Mouse (Mus musculus) kidney, embryonic 15.5 days (tissue): ENCODE measurements around the gene Immt. TPM values are rescaled to one million over a fixed set of nuclear protein-coding genes. Genes with fewer than 3 reads are reported as not detected.
A peak's percentile ranks its signal among the peaks of the same experiment; 100 is the strongest.
"Not testable (repeated sequence)": the region's sequence is repeated elsewhere in the genome, so short reads cannot be mapped to it uniquely, and the experiment has no call there.

Source experiments
- ATAC-seq: fragments of 200-750 bp; cut with Nextera tagmentation; replicated peaks from 2 replicates; pipeline ENCODE4 v1.8.0; 2017; ENCODE audit warnings: moderate TSS enrichment; ENCODE audit not compliant: low FRiP score
- H3K27ac ChIP-seq: fragments of 300-500 bp; sonication (generic); 2 replicates; pipeline ENCODE4 v1.5.1; 2015; ENCODE audit warnings: mild to moderate bottlenecking, inconsistent platforms
- H3K27me3 ChIP-seq: fragments of 300-500 bp; sonication (generic); 2 replicates; pipeline ENCODE4 v1.6.1; 2015; ENCODE audit warnings: inconsistent platforms
- H3K36me3 ChIP-seq: fragments of 300-500 bp; sonication (generic); 2 replicates; pipeline ENCODE4 v1.6.1; 2015; ENCODE audit warnings: inconsistent platforms
- H3K4me1 ChIP-seq: fragments of 300-500 bp; sonication (generic); 2 replicates; pipeline ENCODE4 v1.6.1; 2015; ENCODE audit warnings: inconsistent platforms
- H3K4me2 ChIP-seq: fragments of 300-500 bp; sonication (generic); 2 replicates; pipeline ENCODE4 v1.6.1; 2015; ENCODE audit warnings: moderate library complexity, mild to moderate bottlenecking, inconsistent platforms
- H3K4me3 ChIP-seq: fragments of 300-500 bp; sonication (generic); replicated peaks from 2 replicates; pipeline ENCODE4 v1.5.1; 2015; ENCODE audit warnings: mild to moderate bottlenecking, inconsistent platforms
- H3K9ac ChIP-seq: fragments of 300-500 bp; sonication (generic); 2 replicates; pipeline ENCODE4 v1.6.1; 2015; ENCODE audit warnings: mild to moderate bottlenecking, inconsistent platforms
- H3K9me3 ChIP-seq: fragments of 300-500 bp; sonication (generic); replicated peaks from 2 replicates; pipeline ENCODE4 v1.6.1; 2016; ENCODE audit warnings: inconsistent platforms
- WGBS: fragments of 180-500 bp; shearing (Covaris S2); methylation state at CpG from one replicate; pipeline ENCODE4 v1.1.7; 2015; ENCODE audit warnings: mixed read lengths; 5-methylcytosine and 5-hydroxymethylcytosine counted together
- polyA plus RNA-seq: library from polyadenylated mRNA; unstranded; fragments of >200 nt; fragmentation: Nextera tagmentation; extraction: Ambion mirVana; gene quantifications from 2 replicates; pipeline ENCODE4 v1.2.1, GENCODE M21; 2015

The Immt gene
- polyA plus RNA-seq, 1 experiment from 2014 or later: 217 TPM

DNA sequence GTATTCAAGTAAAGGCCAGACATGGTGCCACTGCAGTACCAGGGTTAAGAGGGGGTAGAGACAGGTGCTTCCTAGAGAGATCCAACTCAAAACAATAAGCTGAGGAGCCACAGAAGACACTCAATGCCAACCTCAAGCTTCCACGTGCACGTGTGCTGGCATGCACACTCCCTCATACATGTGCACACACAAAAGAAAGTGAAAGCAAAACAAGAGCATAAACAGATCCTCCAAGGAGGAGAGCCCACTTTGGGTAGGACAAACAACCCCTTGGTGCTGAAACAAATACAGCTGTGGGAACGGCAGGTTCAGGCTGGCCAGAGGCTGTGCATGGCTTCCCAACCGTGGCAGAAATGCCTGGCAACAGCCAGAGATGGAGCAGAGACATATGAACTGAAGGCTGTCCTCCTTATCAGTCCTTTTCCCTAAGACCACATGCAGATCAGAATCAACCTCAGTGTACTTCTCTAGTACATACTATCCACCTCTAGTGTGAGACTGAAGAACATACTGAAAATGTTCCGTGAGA lies 11.3 kb upstream of the Immt start:
- peak; percentile 60; the same call in 1 of the 2 replicates for ATAC-seq
- Histone ChIP-seq H3K9ac (0 out of 2 replicates have a peak overlapping the region, but pooled peaks have one; percentile 21), H3K9me3 (no peaks in the 10 kb centered on the region), H3K27me3 (no peaks in the 10 kb centered on the region), H3K36me3 (peaks cover 42% of the 10 kb centered on the region), H3K27ac (0 out of 2 replicates have a peak overlapping the region, but pooled peaks have one; percentile 28), H3K4me2 (no peak overlapping the region), H3K4me3 (no peak overlapping the region), H3K4me1 (peaks cover 22% of the 10 kb centered on the region)
- WGBS: 64% methylated on average over 5 of the region's 5 CpGs

DNA sequence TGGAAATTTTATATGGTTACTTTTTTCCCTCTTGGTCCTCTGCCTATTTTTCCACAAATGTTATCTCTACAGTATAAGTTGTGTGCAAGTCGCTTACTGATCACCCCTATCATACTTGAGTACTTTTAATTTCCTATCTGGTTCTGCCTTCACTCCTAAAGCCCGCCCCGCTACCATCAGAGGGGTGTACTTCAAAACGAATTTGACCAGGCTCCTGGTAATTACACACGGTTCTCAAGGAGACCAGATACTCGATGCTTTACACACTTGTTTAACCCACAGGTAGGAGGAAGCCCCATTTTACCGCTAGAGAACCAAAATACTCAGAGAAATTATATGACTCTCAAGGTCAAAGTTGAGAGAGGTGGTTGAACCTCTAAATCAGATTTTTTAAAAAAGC lies 8.0 kb upstream of the Immt start:
- WGBS: 2% methylated on average over 7 of the region's 7 CpGs
- Histone ChIP-seq H3K36me3 (peaks cover 10% of the 10 kb centered on the region), H3K27me3 (0 out of 2 replicates have a peak, but pooled peaks cover 3% of the 10 kb centered on the region), H3K27ac (peak overlapping the region; percentile 74; the same call in 1 of the 2 replicates), H3K4me1 (peaks cover 22% of the 10 kb centered on the region), H3K4me3 (peak overlapping the region; percentile 85), H3K9ac (peak overlapping the region; percentile 70), H3K9me3 (no peaks in the 10 kb centered on the region), H3K4me2 (peak overlapping the region; percentile 67)
- peak; percentile 13; the same call in 1 of the 2 replicates for ATAC-seq

GRCm38 (mm10) chr6:71823488-71823887 lies 7.6 kb upstream of the Immt start:
- H3K9ac ChIP-seq: peak overlapping the region; percentile 70
- H3K9me3 ChIP-seq: no peaks in the 10 kb centered on the region
- WGBS: under 1% methylated on average over 19 of the region's 19 CpGs
- peak; percentile 92 for ATAC-seq
- H3K4me2 ChIP-seq: peak overlapping the region; percentile 67
- peaks cover 22% of the 10 kb centered on the region for H3K4me1 ChIP-seq
- 0 out of 2 replicates have a peak, but pooled peaks cover 3% of the 10 kb centered on the region for H3K27me3 ChIP-seq
- peak overlapping the region; percentile 74 for H3K27ac ChIP-seq
- peaks cover 6% of the 10 kb centered on the region for H3K36me3 ChIP-seq
- peak overlapping the region; percentile 85 for H3K4me3 ChIP-seq

- Histone ChIP-seq H3K9ac (no peak overlapping the region), H3K27ac (0 out of 2 replicates have a peak overlapping the region, but pooled peaks have one; percentile 74)
Observed at GRCm38 (mm10) chr6:71823961-71824360, 7.2 kb upstream of the Immt start.

DNA sequence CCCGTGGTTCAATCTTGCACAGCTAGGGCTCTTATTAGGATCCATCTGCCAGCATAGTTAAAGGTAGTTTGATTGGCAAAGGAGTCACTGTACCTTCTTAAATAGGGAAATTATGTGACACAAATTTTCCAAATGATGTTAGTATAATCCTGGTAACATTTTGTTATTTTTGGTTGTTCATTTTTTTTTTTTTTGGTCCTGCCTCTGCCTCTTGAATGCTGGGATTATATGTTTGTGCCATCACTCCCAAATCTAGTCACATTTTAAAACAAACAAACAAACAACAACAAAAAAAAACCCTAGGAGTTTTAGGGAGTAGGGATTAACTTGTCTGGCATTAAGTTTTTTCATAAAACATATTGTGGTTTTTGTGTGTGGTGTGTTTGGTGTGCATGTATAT lies 4.3 kb upstream of the Immt start, which contains the start of gene Mrpl35:
Gene Mrpl35, minus strand, starts transcription at position 101 of the 400 bp plus-strand sequence.
- H3K36me3 ChIP-seq: no peaks in the 10 kb centered on the region
- H3K27me3 ChIP-seq: 0 out of 2 replicates have a peak, but pooled peaks cover 3% of the 10 kb centered on the region
- no peak within 1 kb of the TSS for H3K4me3 ChIP-seq
- no peak for ATAC-seq
- peaks cover 18% of the 10 kb centered on the region for H3K4me1 ChIP-seq
- H3K4me2 ChIP-seq: no peak within 1 kb of the TSS
- no peak within 1 kb of the TSS for H3K9ac ChIP-seq
- H3K9me3 ChIP-seq: no peaks in the 10 kb centered on the region
- WGBS: 44% methylated on average over 1 of the region's 1 CpGs
- no peak within 1 kb of the TSS for H3K27ac ChIP-seq

More at GRCm38 (mm10) chr6:71823961-71824360, 7.2 kb upstream of the Immt start:
- 0 out of 2 replicates have a peak, but pooled peaks cover 3% of the 10 kb centered on the region for H3K27me3 ChIP-seq
- ATAC-seq: peak; percentile 12; the same call in 1 of the 2 replicates
- 0 out of 2 replicates have a peak, but pooled peaks cover under 1% of the 10 kb centered on the region for H3K36me3 ChIP-seq
- peak overlapping the region; percentile 85 for H3K4me3 ChIP-seq
- H3K4me2 ChIP-seq: peak overlapping the region; percentile 67
- H3K4me1 ChIP-seq: peaks cover 22% of the 10 kb centered on the region
- WGBS: 34% methylated on average over 3 of the region's 3 CpGs
- no peaks in the 10 kb centered on the region for H3K9me3 ChIP-seq

GRCm38 (mm10) chr6:71829768-71830167 lies 1.4 kb upstream of the Immt start:
- H3K27me3 ChIP-seq: 0 out of 2 replicates have a peak, but pooled peaks cover 3% of the 10 kb centered on the region
- H3K36me3 ChIP-seq: peaks cover 11% of the 10 kb centered on the region
- H3K27ac ChIP-seq: no peak overlapping the region
- WGBS: 85% methylated on average over 9 of the region's 9 CpGs
- H3K4me3 ChIP-seq: peak overlapping the region; percentile 92; the same call in 1 of the 2 replicates
- ATAC-seq: no peak
- no peaks in the 10 kb centered on the region for H3K9me3 ChIP-seq
- H3K4me2 ChIP-seq: no peak overlapping the region
- no peak overlapping the region for H3K9ac ChIP-seq
- H3K4me1 ChIP-seq: peaks cover 18% of the 10 kb centered on the region

GRCm38 (mm10) chr6:71831581-71831960 lies 440 bp downstream of the Immt start:
- Histone ChIP-seq H3K4me2 (peak overlapping the region; percentile 72), H3K4me3 (peak overlapping the region; percentile 92), H3K27me3 (0 out of 2 replicates have a peak, but pooled peaks cover 1% of the 10 kb centered on the region), H3K9me3 (no peaks in the 10 kb centered on the region), H3K36me3 (peaks cover 25% of the 10 kb centered on the region), H3K4me1 (peaks cover 18% of the 10 kb centered on the region), H3K9ac (peak overlapping the region; percentile 87), H3K27ac (peak overlapping the region; percentile 94)
- WGBS: under 1% methylated on average over 21 of the region's 21 CpGs
- peak; percentile 99 for ATAC-seq

GRCm38 (mm10) chr6:71836811-71837210 lies 5.7 kb downstream of the Immt start:
- H3K9ac ChIP-seq: no peak overlapping the region

GRCm38 (mm10) chr6:71839815-71840214 lies 8.7 kb downstream of the Immt start:
- H3K9ac ChIP-seq: no peak overlapping the region
- ATAC-seq: no peak

More at GRCm38 (mm10) chr6:71836811-71837210, 5.7 kb downstream of the Immt start:
- peaks cover 28% of the 10 kb centered on the region for H3K36me3 ChIP-seq
- no peak overlapping the region for H3K27ac ChIP-seq
- H3K9me3 ChIP-seq: no peaks in the 10 kb centered on the region
- ATAC-seq: no peak
- H3K4me1 ChIP-seq: peaks cover 15% of the 10 kb centered on the region
- no peak overlapping the region for H3K4me2 ChIP-seq
- no peak overlapping the region for H3K4me3 ChIP-seq
- no peaks in the 10 kb centered on the region for H3K27me3 ChIP-seq
- WGBS: 75% methylated on average over 2 of the region's 2 CpGs

DNA sequence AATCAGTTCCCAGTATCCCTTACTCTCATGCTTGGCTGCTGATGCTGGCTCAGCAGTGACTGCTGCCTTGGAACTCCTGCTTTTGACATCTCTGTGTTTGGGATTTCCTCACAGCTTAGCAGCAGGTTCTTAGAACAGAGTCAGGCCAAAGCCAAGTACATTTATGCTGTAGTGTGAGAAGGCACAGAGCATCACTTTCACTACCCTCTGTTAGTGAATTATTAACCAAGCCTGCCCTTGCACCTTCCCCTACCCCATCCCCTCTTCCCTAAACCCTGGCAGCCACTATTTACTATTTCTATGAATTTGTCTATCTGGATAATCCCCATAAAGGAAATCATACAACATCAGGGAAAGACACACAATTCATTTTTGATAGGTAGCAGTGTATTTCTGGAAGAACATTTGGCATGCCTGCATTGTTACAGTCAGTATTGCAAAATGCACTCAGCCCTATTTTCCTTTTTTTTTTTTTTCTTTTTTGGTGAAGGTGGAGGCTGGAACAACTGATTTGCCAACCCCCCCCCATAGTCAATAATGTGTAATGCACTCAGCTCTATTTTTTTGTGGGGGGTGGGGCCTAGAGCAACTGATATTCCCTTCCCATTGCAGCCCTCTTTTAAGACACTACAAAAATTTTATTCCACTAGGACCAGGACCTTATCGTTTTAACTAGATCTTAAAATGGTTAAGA lies 9.6 kb downstream of the Immt start:
- Histone ChIP-seq H3K4me2 (no peak overlapping the region), H3K27ac (no peak overlapping the region), H3K9ac (no peak overlapping the region), H3K4me1 (0 out of 2 replicates have a peak, but pooled peaks cover 4% of the 10 kb centered on the region), H3K36me3 (peaks cover 25% of the 10 kb centered on the region), H3K9me3 (no peaks in the 10 kb centered on the region), H3K27me3 (no peaks in the 10 kb centered on the region), H3K4me3 (no peak overlapping the region)
- WGBS: 97% methylated on average over 1 of the region's 1 CpGs
- no peak for ATAC-seq

More at GRCm38 (mm10) chr6:71839815-71840214, 8.7 kb downstream of the Immt start:
- Histone ChIP-seq H3K4me1 (0 out of 2 replicates have a peak, but pooled peaks cover 4% of the 10 kb centered on the region), H3K9me3 (no peaks in the 10 kb centered on the region), H3K4me3 (no peak overlapping the region), H3K27me3 (no peaks in the 10 kb centered on the region), H3K27ac (no peak overlapping the region), H3K36me3 (peaks cover 25% of the 10 kb centered on the region), H3K4me2 (no peak overlapping the region)

DNA sequence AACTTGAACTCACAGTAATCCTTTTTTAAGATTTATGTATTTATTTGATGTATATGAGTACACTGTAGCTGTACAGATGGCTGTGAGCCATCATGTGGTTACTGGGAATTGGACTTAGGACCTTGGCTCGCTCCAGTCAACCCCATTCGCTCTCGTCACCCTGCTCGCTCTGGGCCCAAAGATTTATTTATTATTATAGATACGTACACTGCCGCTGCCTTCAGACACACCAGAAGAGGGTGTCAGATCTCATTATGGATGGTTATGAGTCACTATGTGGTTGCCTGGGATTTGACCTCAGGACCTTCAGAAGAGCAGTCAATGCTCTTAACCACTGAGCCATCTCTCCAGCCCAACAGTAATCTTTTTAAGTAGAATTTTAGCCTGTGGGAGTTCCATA lies 15.8 kb downstream of the Immt start:
- not testable (repeated sequence) for H3K27me3 ChIP-seq, H3K9me3 ChIP-seq, H3K4me3 ChIP-seq, H3K4me1 ChIP-seq, H3K4me2 ChIP-seq, ATAC-seq, H3K9ac ChIP-seq, H3K27ac ChIP-seq
- 92% methylated on average over 6 of the region's 6 CpGs for WGBS
- H3K36me3 ChIP-seq: peaks cover 69% of the 10 kb centered on the region

DNA sequence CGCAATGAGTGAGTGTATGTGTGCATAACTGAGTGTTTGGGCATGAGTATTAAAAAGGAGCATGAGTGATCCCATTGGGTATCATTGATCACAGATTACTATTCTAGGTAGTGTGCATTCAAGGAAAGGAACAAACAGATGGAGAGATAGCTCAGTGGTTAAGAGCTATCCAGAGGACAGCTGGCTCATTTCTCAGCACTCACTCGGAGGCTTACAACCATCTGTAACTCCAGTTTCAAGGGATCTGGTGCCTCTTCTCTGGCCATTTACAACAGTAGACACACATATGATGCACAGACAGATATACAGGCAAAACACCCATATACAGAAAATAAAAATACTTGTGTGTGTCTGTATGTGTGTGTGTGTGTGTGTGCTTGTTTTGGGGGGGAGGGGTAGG lies 36.6 kb downstream of the Immt start:
- no peaks in the 10 kb centered on the region for H3K9me3 ChIP-seq
- no peak overlapping the region for H3K9ac ChIP-seq
- peaks cover 85% of the 10 kb centered on the region for H3K36me3 ChIP-seq
- WGBS: 86% methylated on average over 2 of the region's 2 CpGs
- no peak for ATAC-seq
- H3K4me3 ChIP-seq: no peak overlapping the region
- H3K4me2 ChIP-seq: no peak overlapping the region
- no peaks in the 10 kb centered on the region for H3K27me3 ChIP-seq
- H3K27ac ChIP-seq: no peak overlapping the region
- no peaks in the 10 kb centered on the region for H3K4me1 ChIP-seq
